Mouse (Mus musculus): ENCODE results near the gene Pias4.
"Not testable (repeated sequence)": the region's sequence is repeated elsewhere in the genome, so short reads cannot be mapped to it uniquely, and the experiment has no call there.

The Pias4 gene

DNA sequence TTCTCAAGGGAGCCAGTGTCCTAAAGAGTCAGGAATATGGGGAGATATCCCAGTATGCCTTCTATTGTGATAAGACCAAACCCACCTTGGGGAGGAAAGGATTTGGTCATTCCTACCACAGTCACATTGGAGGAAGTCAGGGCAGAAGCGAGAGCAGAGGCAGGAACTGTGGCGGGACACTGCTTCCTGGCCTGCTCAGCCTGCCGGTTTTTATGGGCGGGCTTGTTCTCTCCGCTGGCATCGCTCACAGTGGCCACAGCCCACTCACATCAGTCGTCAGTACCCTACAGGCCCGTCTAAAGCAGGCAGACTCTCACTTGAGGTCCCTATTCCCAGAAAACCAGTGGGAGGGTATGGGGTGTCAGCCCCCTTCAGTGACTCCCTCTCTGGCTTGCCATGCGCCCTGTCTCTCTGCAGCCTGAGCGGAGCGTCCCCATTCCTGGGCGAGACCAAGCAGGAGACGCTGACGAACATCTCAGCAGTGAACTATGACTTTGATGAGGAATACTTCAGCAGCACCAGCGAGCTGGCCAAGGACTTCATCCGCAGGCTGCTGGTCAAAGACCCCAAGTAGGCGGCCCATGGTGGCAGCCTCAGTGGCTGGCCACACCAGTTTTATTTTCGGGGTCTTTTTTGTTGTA, 23.7 kb upstream of the Pias4 start:
- DNase-seq (ENCODE audit: extremely low read depth, low read depth, low spot score), result no peak

DNA sequence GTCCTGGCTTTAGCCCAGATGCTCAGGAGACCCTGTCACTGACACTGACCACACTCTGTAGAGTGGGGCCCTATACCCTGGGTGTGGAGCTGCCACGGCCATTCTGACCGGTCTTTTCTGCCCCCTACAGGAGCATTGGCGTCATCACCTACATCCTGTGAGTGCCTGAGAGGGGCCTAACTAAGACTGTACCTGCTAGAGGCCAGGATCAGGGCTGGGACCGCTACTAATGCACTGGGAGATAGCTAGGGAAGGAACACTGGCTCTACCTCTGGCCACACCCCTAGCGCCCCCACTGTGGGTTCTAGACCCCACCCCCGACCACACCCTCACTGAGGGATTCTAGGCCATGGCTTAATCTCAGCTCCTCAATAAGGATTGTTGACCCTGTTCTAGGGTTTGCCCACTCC, 23.2 kb upstream of the Pias4 start:
- DNase-seq (ENCODE audit: extremely low read depth, low read depth, low spot score), result no peak

DNA sequence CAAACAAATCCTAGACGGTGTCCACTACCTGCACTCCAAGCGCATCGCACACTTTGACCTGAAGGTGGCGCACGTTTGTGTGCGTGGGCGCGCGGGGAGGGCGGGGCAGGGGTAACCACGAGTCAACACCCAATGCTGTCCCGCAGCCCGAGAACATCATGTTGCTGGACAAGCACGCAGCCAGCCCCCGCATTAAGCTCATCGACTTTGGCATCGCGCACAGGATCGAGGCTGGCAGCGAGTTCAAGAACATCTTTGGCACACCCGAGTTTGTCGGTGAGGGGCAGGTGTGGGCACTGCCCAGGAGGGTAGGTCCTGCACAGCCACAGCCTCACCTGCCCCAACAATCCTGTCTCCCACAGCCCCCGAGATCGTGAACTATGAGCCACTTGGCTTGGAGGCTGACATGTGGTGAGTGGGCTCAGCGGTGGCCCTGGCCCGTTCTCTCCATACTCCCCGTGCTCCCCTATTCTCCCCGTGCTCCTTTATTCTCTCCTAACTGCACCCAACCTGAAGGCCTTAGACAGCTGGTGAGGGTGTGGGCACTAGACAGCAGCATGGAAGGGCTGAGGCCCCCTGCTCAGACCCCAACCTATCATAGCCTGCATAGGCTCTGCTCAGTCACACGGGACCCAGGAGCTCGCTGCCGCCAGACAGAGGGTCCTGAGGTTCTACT, 22.7 kb upstream of the Pias4 start:
- DNase-seq (ENCODE audit: extremely low read depth, low read depth, low spot score), result no peak

DNA sequence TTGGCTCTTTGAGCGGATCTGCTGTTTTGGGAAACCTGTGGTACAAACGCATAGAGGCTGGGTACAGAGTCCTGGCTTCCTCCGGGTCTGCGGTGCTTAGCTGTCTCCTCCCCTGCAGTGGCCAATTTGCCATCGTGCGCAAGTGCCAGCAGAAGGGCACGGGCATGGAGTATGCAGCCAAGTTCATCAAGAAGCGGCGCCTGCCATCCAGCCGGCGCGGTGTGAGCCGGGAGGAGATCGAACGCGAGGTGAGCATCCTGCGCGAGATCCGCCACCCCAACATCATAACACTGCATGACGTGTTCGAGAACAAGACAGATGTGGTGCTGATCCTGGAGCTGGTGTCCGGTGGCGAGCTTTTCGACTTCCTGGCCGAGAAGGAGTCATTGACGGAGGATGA, 22.1 kb upstream of the Pias4 start:
- DNase-seq (ENCODE audit: extremely low read depth, low read depth, low spot score), result no peak

DNA sequence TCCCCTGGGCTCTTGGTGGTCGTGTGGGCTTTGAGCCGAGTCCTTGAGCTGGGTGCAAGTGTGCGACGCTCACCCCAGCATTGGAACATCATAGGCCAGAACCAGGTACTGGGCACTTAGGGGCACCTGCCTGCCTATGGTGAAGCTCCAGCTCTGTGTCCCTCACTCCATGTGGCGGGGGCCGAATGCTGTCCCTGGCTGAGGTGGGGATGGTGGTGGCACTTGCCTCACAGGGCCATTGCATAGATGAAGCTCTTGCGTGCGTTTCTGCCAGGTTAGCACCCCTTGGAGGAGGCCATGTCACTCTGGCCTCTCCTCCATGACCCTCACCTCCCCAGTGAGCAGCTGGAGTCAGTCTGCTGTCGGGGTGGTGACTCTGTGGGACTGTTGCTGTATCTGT, 19.4 kb upstream of the Pias4 start:
- DNase-seq (ENCODE audit: extremely low read depth, low read depth, low spot score), result no peak

DNA sequence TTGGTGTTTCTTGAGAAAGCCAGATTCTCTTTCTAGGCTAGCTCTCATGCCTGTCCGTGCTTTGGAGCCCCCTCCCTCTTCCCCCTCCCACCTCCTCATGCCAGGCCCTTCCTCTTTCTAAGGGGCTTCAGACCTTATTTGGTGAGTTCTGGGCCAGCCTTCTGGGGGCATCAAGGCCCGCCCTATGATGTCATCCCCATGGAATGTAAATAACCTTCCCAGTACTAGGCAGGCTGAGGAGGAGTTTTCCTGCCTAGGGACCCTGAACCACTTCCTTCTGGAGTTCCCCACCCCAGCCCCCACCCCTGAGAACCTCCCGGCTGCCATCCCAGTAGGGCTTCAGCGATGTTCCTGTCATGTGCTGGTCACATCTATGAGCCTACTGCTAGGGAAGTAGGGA, 17.0 kb upstream of the Pias4 start:
- DNase-seq (ENCODE audit: extremely low read depth, low read depth, low spot score), result no peak

DNA sequence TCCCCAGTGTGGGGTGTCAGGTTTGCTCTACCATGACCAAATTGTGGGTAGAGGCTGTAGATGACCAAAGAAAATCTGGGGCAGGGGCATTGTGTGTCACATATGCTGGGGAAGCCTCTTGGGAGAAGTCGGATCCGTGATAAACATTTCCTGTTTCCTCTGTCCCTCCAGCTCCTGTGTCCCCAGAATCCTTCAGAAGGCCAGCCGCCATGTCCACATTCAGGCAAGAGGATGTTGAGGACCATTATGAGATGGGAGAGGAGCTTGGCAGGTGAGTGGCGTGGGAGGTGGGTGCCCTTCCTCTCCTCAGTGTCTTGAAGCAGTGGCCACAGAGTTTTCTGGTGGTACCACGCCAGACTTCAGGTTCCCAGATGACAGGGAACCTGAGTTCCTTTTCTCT, 16.1 kb upstream of the Pias4 start, which contains the start of gene 4930442H23Rik:
4930442H23Rik (minus strand) TSS at position 45 of the 400 bp plus-strand sequence.
- DNase-seq (ENCODE audit: extremely low read depth, low read depth, low spot score), result no peak

DNA sequence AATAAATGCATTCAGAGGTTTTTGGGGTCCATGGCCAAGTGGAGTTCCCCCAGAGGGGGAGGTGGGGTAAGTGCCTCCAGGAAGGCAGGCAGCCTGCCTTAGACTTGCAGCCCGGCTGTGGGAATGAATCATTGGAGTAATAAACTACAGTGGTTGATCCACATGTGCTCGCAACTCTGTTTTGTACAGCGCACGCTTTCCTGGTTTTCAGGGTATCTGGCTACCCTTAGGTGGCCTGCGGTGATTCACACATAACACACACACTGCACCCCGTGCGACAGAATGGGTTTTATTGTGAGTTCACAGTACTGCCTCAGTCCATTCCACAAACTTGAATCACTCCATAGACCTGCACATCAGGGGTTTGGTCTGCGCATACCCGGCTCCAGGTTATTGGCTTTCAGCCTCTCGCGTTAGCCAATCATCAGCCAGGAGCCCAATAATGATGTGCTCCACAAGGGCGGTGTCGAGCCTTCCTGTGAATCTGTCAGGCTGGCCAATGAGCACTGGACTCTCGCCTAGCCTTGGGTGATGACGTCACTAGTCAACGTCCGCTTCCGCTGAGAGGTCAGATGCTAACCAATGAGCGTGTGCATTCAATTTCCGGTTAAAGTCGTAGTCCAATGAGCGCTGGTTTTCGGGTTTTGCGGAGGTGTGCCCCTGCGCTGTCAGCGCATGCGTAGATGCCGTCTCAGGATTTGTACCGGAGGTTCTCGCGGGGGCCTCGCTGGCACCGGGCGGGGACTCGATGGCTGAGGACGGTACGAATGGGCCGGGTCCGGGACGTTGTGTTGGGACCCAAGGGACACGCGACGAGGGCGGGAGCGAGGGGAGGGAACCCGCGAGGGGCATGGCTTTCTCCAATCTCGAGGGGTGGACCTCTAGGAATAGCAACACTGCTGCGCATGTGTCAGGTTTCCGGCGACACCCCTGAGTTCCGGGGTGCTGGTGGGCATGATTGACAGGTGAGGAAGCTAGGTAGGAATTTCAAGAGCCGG, 14.9 kb upstream of the Pias4 start, which contains the start of gene Dapk3:
Dapk3 (plus strand) TSS at position 670 of the 998 bp plus-strand sequence.
- peak; percentile 96 for DNase-seq (ENCODE audit: extremely low read depth, low read depth, low spot score)

DNA sequence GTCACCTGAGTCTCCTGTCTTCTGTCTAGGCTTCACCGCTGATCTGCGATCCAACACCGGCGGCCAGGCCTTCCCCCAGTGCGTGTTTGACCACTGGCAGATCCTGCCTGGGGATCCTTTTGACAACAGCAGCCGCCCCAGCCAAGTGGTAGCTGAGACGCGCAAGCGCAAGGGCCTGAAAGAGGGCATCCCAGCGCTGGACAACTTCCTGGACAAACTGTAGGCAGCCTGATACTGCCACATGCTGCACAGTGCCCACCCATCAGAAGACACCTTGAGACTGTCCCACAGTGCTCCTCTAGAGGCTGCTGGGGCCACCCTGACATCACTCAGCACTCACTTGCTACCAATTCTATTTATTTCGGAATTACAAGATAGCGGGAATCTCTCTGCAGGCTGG, 14.1 kb upstream of the Pias4 start:
- not testable (repeated sequence) for DNase-seq (ENCODE audit: extremely low read depth, low read depth, low spot score)

DNA sequence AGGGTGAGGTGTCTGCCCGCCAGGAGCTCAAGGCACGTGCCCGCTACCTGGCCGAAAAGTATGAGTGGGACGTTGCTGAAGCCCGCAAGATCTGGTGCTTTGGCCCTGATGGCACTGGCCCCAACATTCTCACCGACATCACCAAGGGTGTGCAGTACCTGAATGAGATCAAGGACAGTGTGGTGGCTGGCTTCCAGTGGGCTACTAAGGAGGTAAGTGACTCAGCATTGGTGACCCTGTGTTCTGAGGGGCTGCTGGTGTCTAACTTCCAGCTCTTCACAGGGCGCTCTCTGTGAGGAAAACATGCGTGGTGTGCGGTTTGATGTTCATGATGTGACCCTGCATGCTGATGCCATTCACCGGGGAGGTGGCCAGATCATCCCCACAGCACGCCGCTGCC, 13.2 kb upstream of the Pias4 start:
- no peak for DNase-seq (ENCODE audit: extremely low read depth, low read depth, low spot score)

DNA sequence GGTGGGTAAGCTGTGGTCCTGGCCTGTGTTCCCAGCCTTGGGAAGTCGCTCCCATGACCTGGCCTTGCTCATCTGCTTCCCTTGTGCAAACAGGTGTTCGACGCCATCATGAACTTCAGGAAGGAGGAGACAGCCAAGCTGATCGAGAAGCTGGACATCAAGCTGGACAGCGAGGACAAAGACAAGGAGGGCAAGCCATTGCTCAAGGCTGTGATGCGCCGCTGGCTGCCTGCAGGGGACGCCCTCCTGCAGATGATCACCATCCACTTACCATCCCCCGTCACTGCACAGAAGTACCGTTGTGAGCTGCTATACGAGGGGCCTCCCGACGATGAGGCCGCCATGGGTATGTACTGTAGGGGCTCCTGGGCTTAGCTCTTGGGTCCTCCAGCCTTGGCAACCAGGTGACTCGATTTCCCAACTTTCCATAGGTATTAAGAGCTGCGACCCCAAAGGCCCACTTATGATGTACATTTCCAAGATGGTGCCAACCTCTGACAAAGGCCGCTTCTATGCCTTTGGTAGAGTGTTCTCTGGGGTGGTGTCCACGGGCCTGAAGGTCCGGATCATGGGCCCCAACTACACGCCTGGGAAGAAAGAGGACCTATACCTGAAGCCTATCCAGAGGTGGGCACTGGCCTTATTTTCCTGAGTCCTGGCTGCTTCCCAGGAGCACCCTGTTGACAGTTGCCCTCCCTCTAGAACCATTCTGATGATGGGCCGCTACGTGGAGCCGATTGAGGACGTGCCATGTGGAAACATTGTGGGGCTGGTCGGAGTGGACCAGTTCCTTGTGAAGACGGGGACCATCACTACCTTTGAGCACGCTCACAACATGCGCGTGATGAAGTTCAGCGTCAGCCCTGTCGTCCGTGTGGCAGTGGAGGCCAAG, 12.0 kb upstream of the Pias4 start:
- no peak for DNase-seq (ENCODE audit: extremely low read depth, low read depth, low spot score)

DNA sequence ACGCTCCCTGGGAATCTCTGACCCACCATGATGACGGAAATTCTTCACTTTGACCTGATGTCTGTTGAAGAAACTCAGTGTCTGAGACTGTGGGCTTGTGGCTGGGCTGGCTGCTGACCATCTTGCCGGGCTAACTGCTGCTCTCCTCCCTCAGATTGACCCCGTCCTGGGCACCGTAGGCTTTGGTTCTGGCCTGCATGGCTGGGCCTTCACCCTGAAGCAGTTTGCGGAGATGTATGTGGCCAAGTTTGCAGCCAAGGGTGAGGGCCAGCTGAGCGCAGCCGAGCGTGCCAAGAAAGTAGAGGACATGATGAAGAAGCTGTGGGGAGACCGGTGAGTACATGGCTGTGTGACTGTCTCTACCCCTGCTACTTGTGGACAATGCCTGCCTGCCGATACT, 11.2 kb upstream of the Pias4 start:
- DNase-seq (ENCODE audit: extremely low read depth, low read depth, low spot score), result no peak

DNA sequence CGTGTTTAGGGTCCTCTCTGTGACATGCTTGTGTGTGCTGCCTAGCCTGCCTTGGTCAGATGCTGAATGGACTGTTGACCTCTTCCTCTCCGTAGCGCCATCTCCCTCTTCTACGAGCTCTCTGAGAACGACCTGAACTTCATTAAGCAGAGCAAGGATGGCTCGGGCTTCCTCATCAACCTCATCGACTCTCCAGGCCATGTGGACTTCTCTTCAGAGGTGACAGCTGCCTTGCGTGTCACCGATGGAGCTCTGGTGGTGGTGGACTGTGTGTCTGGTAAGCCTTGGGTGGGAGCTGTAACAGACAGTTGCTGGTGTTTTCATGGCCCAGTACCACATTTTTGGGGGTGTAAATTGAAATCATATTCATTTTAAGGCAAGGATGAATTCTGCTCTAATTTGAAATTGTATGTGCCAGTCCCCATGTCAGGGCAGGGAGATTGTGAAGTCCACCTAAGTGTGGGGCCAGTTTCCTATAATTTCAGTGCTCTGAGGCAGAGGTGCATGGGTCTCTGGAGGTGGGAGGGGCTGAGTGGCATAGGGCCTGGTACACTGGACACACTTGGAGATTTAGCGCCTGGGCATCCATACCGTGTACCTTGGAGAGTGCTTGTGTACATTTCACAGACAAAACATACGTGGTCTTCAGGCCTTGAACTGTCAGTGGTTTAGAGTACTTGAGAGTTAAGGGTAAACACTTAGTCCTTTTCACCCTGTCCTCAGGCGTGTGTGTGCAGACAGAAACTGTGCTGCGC, 10.4 kb upstream of the Pias4 start:
- no peak for DNase-seq (ENCODE audit: extremely low read depth, low read depth, low spot score)

DNA sequence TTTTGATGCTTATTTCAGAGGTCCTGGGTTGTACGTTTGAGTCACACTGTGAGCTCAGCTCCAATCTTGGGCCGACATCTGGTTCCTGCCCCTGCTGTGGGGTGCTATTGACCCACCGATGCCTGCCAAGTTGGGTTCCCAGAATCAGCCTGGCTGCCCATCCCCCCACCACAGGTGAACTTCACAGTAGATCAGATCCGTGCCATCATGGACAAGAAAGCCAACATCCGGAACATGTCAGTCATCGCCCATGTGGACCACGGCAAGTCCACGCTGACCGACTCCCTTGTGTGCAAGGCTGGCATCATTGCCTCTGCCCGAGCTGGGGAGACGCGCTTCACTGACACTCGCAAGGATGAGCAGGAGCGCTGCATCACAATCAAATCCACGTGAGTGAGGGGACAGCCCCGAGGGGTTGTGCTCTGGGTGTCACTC, 9.8 kb upstream of the Pias4 start:
- DNase-seq (ENCODE audit: extremely low read depth, low read depth, low spot score), result no peak

DNA sequence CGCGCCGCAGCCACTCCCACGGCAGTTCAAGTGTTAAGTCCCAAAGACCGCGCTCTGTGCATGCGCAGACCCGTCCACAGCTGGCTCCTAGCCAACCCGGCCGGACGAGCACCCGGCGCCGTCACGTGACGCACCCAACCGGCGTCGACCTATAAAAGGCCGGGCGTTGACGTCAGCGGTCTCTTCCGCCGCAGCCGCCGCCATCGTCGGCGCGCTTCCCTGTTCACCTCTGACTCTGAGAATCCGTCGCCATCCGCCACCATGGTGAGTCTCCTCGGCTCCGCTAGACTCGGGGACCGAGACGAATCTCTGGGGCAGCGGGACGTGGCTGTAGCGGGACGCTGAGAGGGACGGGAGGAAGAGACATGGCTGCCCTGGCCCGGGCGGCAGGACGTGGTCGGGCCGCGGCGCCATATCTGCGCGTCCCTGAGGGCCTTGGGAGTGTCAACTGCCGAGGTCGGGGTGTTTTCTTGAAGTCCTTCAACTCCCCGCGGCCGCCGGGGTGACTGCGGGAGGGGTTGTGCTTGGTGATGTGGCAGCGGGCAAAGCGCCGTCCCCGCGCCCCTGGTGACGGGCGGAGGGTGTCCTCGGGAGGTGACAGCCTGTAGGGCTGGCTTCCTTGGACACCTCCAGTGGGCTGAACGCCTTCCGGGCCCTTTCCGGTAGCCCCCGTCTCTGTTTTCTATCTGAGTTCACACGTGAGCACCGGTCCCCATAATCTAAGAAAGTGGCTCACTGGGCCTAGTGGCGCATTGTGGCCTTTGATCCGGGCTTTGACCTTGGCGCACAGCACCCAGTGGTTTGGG, 8.9 kb upstream of the Pias4 start, which contains the start of gene Eef2:
Eef2 (plus strand) TSS at position 166 of the 806 bp plus-strand sequence.
- DNase-seq (ENCODE audit: extremely low read depth, low read depth, low spot score), result no peak

DNA sequence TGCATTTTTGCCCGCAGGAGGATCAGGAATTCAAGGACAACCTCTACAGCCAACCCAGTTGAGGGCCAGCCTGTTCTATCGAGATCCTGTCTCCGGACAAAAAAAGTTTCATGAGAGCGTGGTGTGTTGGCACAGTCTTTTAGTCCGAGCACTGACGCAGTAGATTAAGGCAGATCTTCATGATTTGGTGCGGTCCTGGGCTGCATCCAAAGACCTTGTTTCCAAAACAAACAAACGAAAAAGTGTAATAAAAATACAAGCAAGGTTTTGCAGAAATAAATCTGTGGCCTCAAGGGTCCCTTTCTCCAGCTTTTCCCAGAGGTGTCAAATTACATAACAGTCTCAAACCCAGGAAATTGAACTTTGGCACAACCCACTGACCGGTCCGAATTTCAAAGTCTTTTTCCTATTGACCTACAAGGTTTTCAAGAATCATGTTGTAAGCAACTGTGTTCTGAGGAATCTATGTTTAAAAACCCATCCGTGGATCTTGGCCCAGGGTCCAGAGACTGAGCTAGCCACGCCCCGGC, 8.3 kb upstream of the Pias4 start:
- no peak for DNase-seq (ENCODE audit: extremely low read depth, low read depth, low spot score)

DNA sequence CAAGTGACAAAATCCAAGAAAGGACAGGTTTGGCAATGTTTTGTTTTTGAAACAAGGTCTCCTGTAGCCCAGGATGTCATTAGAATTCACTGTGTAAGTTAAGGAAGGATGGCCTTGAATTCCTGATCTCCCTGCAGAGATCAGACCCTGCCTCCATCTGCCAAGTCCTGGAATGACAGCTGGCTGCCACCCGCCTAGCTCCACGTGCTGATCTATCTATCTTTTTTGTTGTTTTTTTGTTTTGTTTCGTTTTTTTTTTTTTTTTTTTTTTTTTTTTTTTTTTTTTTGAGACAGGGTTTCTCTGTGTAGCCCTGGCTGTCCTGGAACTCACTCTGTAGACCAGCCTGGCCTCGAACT, 7.6 kb upstream of the Pias4 start:
- DNase-seq (ENCODE audit: extremely low read depth, low read depth, low spot score), result not testable (repeated sequence)

DNA sequence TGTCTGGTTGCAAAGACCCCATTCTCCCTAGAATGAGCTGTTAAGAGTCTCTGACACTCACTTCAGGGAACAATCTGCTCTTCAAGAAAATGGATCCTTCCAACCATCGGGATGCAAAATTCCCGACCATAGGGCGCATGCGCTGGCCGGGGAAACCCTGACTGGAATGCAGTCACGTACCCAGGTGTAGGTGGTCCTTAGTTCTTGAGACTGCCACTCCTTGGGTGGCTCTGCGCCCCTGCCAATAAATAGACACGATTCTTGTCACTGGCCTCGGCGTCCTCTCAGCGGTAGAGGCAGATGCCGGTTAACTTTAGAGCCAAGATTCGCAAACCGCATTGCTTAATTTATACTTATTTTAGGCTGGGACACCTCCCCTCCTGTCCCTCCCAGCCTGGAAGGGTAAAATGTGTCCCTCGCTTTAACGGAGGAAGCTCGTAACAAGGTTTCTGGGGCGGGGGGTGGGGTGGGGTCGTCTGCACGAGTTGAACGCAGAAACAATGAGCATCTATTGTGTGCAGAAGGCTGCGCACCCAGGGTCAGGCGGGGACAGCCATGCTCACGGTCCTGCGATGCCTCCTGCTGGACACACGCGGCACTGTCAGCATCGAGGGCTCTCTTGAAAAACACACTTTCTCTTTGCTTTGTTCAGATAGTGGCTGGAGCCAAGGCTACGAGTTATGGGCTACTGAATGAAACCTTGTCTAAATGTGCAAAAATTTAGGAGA, 7.1 kb upstream of the Pias4 start:
- no peak for DNase-seq (ENCODE audit: extremely low read depth, low read depth, low spot score)

Measured in fat pad, adult 2 months (tissue).